Mouse (Mus musculus) forebrain, embryonic 11.5 days (tissue): ENCODE measurements at regions not wholly inside any gene's neighbourhood (a gene's known extent, or its start where the extent isn't known, plus 50 kb on each side); places are given as distances from the start of the nearest gene placed in this dataset.
"Not testable (repeated sequence)": the region's sequence is repeated elsewhere in the genome, so short reads cannot be mapped to it uniquely, and the experiment has no call there.

Source experiments
- ATAC-seq: fragments of 200-750 bp; cut with Nextera tagmentation; replicated peaks from 2 replicates; pipeline ENCODE4 v1.8.0; 2017; ENCODE audit warnings: moderate TSS enrichment; ENCODE audit not compliant: low FRiP score
- DNase-seq: peaks from one replicate; pipeline ENCODE4 v3.0.0-alpha.2; 2017; ENCODE audit warnings: low spot score
- H3K27ac ChIP-seq: fragments of 300-500 bp; sonication (generic); 2 replicates; pipeline ENCODE4 v1.5.1; 2014; ENCODE audit warnings: low read depth, low read length
- H3K27me3 ChIP-seq: fragments of 300-500 bp; sonication (generic); 2 replicates; pipeline ENCODE4 v1.6.1; 2014; ENCODE audit warnings: mild to moderate bottlenecking, low read length, mixed read lengths; ENCODE audit not compliant: control insufficient read depth, insufficient read depth
- H3K36me3 ChIP-seq: fragments of 300-500 bp; sonication (generic); 2 replicates; pipeline ENCODE4 v1.6.1; 2014; ENCODE audit warnings: mild to moderate bottlenecking, low read length, moderate library complexity, mixed read lengths; ENCODE audit not compliant: control insufficient read depth, insufficient read depth
- H3K4me1 ChIP-seq: fragments of 300-500 bp; sonication (generic); replicated peaks from 2 replicates; pipeline ENCODE4 v1.6.1; 2014; ENCODE audit warnings: low read length, mixed read lengths; ENCODE audit not compliant: control insufficient read depth, insufficient read depth
- H3K4me2 ChIP-seq: fragments of 300-500 bp; sonication (generic); 2 replicates; pipeline ENCODE4 v1.6.1; 2014; ENCODE audit warnings: low read depth, mild to moderate bottlenecking, low read length, moderate library complexity, mixed read lengths; ENCODE audit not compliant: severe bottlenecking
- H3K4me3 ChIP-seq: fragments of 300-500 bp; sonication (generic); 2 replicates; pipeline ENCODE4 v1.5.1; 2014; ENCODE audit warnings: low read depth, low read length
- H3K9ac ChIP-seq: fragments of 300-500 bp; sonication (generic); 2 replicates; pipeline ENCODE4 v1.6.1; 2014; ENCODE audit warnings: low read length
- H3K9me3 ChIP-seq: fragments of 300-500 bp; sonication (generic); 2 replicates; pipeline ENCODE4 v1.6.1; 2016; ENCODE audit warnings: low read length, mixed read lengths; ENCODE audit not compliant: control insufficient read depth
- WGBS: fragments of 180-500 bp; shearing (Covaris S2); extraction: QIAGEN DNeasy Blood & Tissue Kit; methylation state at CpG from one replicate; pipeline ENCODE4 v1.1.7; 2014; 5-methylcytosine and 5-hydroxymethylcytosine counted together

DNA sequence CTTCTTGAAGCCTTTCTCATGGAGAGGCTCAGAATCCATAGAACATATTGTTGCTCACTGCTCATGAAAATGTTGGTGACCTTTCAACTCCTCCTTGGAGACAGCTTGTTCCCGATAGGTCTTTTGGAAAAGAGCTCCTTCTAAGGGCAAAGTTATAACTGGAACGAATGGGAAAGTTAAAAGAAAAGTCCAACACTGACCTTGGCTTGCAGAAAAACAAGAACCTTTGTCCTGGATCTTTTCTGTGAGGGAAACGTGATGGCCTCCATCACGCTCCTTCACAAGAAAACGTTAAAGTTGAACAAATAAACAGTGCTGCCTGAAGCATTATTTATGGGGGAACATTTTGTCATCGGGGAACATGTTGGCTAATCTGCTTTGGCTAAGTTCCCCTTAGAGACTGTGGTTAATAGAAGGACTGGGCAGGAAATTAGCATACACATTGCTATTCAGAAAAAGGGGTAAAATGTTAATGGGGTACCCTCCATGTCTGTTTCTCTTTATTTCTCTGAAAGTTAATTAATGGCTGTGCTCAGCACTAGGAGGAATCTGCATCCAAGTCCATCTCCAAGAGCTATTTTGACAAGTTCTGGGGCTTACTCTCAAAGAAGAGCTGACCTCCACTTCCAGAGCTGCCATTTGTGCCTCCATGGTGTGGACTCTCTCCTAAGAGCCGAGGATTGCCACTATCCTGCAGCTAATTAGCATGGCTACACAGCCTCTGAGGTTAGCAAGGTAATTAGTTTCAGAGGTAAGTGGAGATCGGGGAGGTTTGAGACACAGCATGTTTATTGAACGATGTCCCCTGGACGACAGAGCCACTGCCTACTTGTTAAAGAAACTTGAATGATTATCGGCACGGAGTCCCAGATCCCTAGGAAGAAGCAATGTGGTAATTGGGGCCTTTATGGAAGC is 161.0 kb upstream of the Peli2 start:
- 59% methylated on average over 12 of the region's 12 CpGs for WGBS
- H3K9ac ChIP-seq: no peak overlapping the region
- DNase-seq: no peak
- H3K36me3 ChIP-seq: no peaks in the 10 kb centered on the region
- H3K27ac ChIP-seq: no peak overlapping the region
- H3K4me3 ChIP-seq: no peak overlapping the region
- H3K27me3 ChIP-seq: no peaks in the 10 kb centered on the region
- no peak overlapping the region for H3K4me2 ChIP-seq
- no peaks in the 10 kb centered on the region; the same call in 1 of the 2 replicates for H3K9me3 ChIP-seq
- H3K4me1 ChIP-seq: no peaks in the 10 kb centered on the region
- peak; percentile 36; the same call in 1 of the 2 replicates for ATAC-seq

GRCm38 (mm10) chr14:47964806-47965205 is 155.8 kb upstream of the Peli2 start:
- H3K4me1 ChIP-seq, H3K36me3 ChIP-seq, H3K27me3 ChIP-seq, H3K4me3 ChIP-seq, ATAC-seq, H3K9ac ChIP-seq, H3K4me2 ChIP-seq, DNase-seq, H3K9me3 ChIP-seq, H3K27ac ChIP-seq: not testable (repeated sequence)
- 90% methylated on average over 4 of the region's 4 CpGs for WGBS

DNA sequence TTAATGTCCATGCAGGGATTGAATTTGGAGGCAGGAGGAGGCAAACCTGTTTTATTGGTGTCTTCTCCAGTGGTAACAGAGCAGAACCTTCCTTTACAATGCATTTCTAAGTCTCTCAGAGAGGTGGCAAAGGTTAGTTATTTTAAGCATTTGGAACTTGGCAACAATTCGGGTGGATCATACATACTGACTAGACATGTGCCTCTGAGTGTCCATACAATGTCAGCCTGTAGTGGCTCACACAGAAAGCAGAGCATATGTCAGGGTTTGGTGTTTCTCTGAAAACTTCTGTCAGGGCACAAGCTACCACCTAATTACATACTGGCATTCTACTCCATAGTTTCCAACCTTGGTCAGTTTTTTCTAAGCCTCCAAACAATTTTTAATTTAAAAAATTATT is 150.8 kb upstream of the Peli2 start:
- Histone ChIP-seq H3K4me3 (no peak overlapping the region), H3K9ac (no peak overlapping the region), H3K4me1 (no peaks in the 10 kb centered on the region), H3K27ac (no peak overlapping the region), H3K27me3 (no peaks in the 10 kb centered on the region), H3K9me3 (no peaks in the 10 kb centered on the region), H3K4me2 (no peak overlapping the region), H3K36me3 (no peaks in the 10 kb centered on the region)
- DNase-seq (no peak), ATAC-seq (no peak)
- 97% methylated on average over 1 of the region's 1 CpGs for WGBS

DNA sequence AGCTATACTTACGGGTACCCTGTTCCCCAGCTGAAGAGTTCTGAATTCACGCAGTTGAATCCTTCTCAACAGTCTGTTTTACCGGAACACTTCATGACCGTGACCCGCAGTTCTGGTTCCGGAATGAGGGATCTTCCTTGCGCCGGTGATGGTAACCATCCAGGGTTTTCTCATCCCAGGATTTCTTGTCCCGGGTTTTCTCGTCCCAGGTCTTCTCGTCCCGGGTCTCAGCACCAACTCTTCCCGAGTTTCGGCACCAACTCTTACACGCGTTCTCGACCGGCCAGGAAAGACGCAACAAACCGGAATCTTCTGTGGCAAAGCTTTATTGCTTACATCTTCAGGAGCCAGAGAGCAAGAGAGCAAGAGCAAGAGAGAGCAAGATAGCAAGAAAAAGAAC is 147.5 kb upstream of the Peli2 start:
- H3K4me3 ChIP-seq, H3K9me3 ChIP-seq, H3K4me2 ChIP-seq, H3K9ac ChIP-seq, H3K27me3 ChIP-seq, ATAC-seq, H3K27ac ChIP-seq, H3K4me1 ChIP-seq, DNase-seq, H3K36me3 ChIP-seq: not testable (repeated sequence)
- 95% methylated on average over 20 of the region's 20 CpGs for WGBS

- Histone ChIP-seq H3K4me2 (no peak overlapping the region), H3K9me3 (no peaks in the 10 kb centered on the region), H3K4me3 (no peak overlapping the region), H3K27me3 (no peaks in the 10 kb centered on the region), H3K36me3 (no peaks in the 10 kb centered on the region), H3K27ac (no peak overlapping the region), H3K4me1 (no peaks in the 10 kb centered on the region; the same call in 1 of the 2 replicates), H3K9ac (no peak overlapping the region)
- ATAC-seq: no peak
- no peak for DNase-seq
- 85% methylated on average over 3 of the region's 3 CpGs for WGBS
These were observed 137.5 kb upstream of the Peli2 start for GRCm38 (mm10) chr14:47982993-47983740.

- Histone ChIP-seq H3K27me3 (no peaks in the 10 kb centered on the region), H3K9ac (no peak overlapping the region), H3K4me3 (no peak overlapping the region), H3K9me3 (no peaks in the 10 kb centered on the region), H3K4me1 (no peaks in the 10 kb centered on the region; the same call in 1 of the 2 replicates), H3K4me2 (no peak overlapping the region), H3K36me3 (no peaks in the 10 kb centered on the region), H3K27ac (no peak overlapping the region)
- 40% methylated on average over 3 of the region's 3 CpGs for WGBS
- ATAC-seq (no peak), DNase-seq (no peak)
These were observed 134.1 kb upstream of the Peli2 start for GRCm38 (mm10) chr14:47986483-47986882.

DNA sequence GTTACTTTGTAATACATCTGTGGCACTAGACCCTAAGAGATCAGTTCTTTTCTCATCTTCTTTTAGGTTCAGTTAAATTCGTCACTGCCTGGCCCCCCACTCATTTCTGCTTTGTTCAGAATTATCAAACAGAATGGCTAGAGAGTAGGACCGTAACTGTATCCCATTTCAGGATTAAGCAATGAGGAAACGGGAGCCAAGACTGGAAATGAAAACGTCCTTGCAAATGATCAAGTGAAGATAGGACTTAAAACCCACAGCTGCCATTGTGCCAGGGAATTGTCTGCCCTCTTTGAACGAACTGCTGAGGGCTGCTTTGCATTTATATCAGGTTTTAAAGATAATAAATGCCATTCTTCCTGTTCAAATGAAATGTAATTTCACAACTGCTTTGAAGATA is 133.7 kb upstream of the Peli2 start:
- Histone ChIP-seq H3K4me2 (no peak overlapping the region), H3K27me3 (no peaks in the 10 kb centered on the region), H3K9me3 (no peaks in the 10 kb centered on the region), H3K36me3 (no peaks in the 10 kb centered on the region), H3K27ac (no peak overlapping the region), H3K9ac (no peak overlapping the region), H3K4me1 (no peaks in the 10 kb centered on the region; the same call in 1 of the 2 replicates), H3K4me3 (no peak overlapping the region)
- 25% methylated on average over 5 of the region's 5 CpGs for WGBS
- no peak for ATAC-seq
- DNase-seq: no peak

GRCm38 (mm10) chr14:47987392-47988075 is 133.1 kb upstream of the Peli2 start:
- Histone ChIP-seq H3K4me3 (no peak overlapping the region), H3K27me3 (no peaks in the 10 kb centered on the region), H3K27ac (no peak overlapping the region), H3K4me2 (no peak overlapping the region), H3K4me1 (no peaks in the 10 kb centered on the region; the same call in 1 of the 2 replicates), H3K36me3 (no peaks in the 10 kb centered on the region), H3K9ac (no peak overlapping the region), H3K9me3 (no peaks in the 10 kb centered on the region)
- DNase-seq (no peak), ATAC-seq (no peak)
- WGBS: 69% methylated on average over 7 of the region's 7 CpGs
